Mouse (Mus musculus): ENCODE measurements around the gene Hmcn2. TPM values are rescaled to one million over a fixed set of nuclear protein-coding genes. Genes with fewer than 3 reads are reported as not detected.
A peak's percentile ranks its signal among the peaks of the same experiment; 100 is the strongest.

The Hmcn2 gene
- polyA plus RNA-seq, 1 experiment from 2014 or later, result 0.64 TPM

- H3K9ac ChIP-seq, result no peak overlapping the region
- no peak overlapping the region for H3K4me3 ChIP-seq (replicated peaks)
- H3K36me3 ChIP-seq (replicated peaks), result no peaks in the 10 kb centered on the region
- H3K27me3 ChIP-seq, result peaks cover 31% of the 10 kb centered on the region; the same call in 1 of the 2 replicates
- H3K9me3 ChIP-seq (replicated peaks), result no peaks in the 10 kb centered on the region
- WGBS (ENCODE audit: insufficient replicate concordance), result 63% methylated on average over 7 of the region's 7 CpGs
- H3K4me1 ChIP-seq (replicated peaks), result peaks cover 39% of the 10 kb centered on the region
- no peak overlapping the region for H3K27ac ChIP-seq (replicated peaks)
- ATAC-seq (ENCODE audit: insufficient read depth), result no peak
- H3K4me2 ChIP-seq, result no peak overlapping the region
Measured at GRCm38 (mm10) chr2:31468857-31469256, 154.6 kb downstream of the Hmcn2 start.

GRCm38 (mm10) chr2:31469480-31469879 lies 155.3 kb downstream of the Hmcn2 start:
- ATAC-seq (ENCODE audit: insufficient read depth), result no peak
- Histone ChIP-seq H3K27me3 (peaks cover 31% of the 10 kb centered on the region; the same call in 1 of the 2 replicates), H3K9ac (no peak overlapping the region), H3K27ac (replicated peaks) (no peak overlapping the region), H3K9me3 (replicated peaks) (no peaks in the 10 kb centered on the region), H3K4me3 (replicated peaks) (peak overlapping the region; percentile 56; the same call in 1 of the 2 replicates), H3K4me1 (replicated peaks) (peaks cover 34% of the 10 kb centered on the region), H3K36me3 (replicated peaks) (peaks cover 5% of the 10 kb centered on the region; the same call in 1 of the 2 replicates), H3K4me2 (peak overlapping the region; percentile 72)
- 34% methylated on average over 7 of the region's 7 CpGs for WGBS (ENCODE audit: insufficient replicate concordance)

GRCm38 (mm10) chr2:31469931-31470682 lies 155.9 kb downstream of the Hmcn2 start, which contains the start of gene Ass1:
TSS of gene Ass1 (plus strand) at chr2:31470207.
- Histone ChIP-seq H3K27me3 (peaks cover 31% of the 10 kb centered on the region; the same call in 1 of the 2 replicates), H3K4me2 (peak within 1 kb of the TSS; percentile 72), H3K4me3 (replicated peaks) (peak within 1 kb of the TSS; percentile 56), H3K27ac (replicated peaks) (peak within 1 kb of the TSS; percentile 38; the same call in 1 of the 2 replicates), H3K9me3 (replicated peaks) (no peaks in the 10 kb centered on the region), H3K4me1 (replicated peaks) (peaks cover 34% of the 10 kb centered on the region), H3K9ac (peak within 1 kb of the TSS; percentile 52), H3K36me3 (replicated peaks) (peaks cover 9% of the 10 kb centered on the region; the same call in 1 of the 2 replicates)
- under 1% methylated on average over 49 of the region's 49 CpGs for WGBS (ENCODE audit: insufficient replicate concordance)
- peak; percentile 80 for ATAC-seq (ENCODE audit: insufficient read depth)

GRCm38 (mm10) chr2:31470683-31471385 lies 156.6 kb downstream of the Hmcn2 start:
- no peaks in the 10 kb centered on the region for H3K9me3 ChIP-seq (replicated peaks)
- ATAC-seq (ENCODE audit: insufficient read depth), result no peak
- H3K4me1 ChIP-seq (replicated peaks), result peaks cover 34% of the 10 kb centered on the region
- peaks cover 31% of the 10 kb centered on the region; the same call in 1 of the 2 replicates for H3K27me3 ChIP-seq
- peaks cover 10% of the 10 kb centered on the region; the same call in 1 of the 2 replicates for H3K36me3 ChIP-seq (replicated peaks)
- H3K27ac ChIP-seq (replicated peaks), result peak overlapping the region; percentile 38; the same call in 1 of the 2 replicates
- peak overlapping the region; percentile 56 for H3K4me3 ChIP-seq (replicated peaks)
- peak overlapping the region; percentile 72 for H3K4me2 ChIP-seq
- H3K9ac ChIP-seq, result peak overlapping the region; percentile 52
- WGBS (ENCODE audit: insufficient replicate concordance), result 4% methylated on average over 17 of the region's 19 CpGs

- peaks cover 16% of the 10 kb centered on the region; the same call in 1 of the 2 replicates for H3K36me3 ChIP-seq (replicated peaks)
- H3K27ac ChIP-seq (replicated peaks), result peak overlapping the region; percentile 41; the same call in 1 of the 2 replicates
- 43% methylated on average over 6 of the region's 6 CpGs for WGBS (ENCODE audit: insufficient replicate concordance)
- H3K4me3 ChIP-seq (replicated peaks), result peak overlapping the region; percentile 56
- no peaks in the 10 kb centered on the region for H3K9me3 ChIP-seq (replicated peaks)
- no peak overlapping the region for H3K9ac ChIP-seq
- peaks cover 31% of the 10 kb centered on the region; the same call in 1 of the 2 replicates for H3K27me3 ChIP-seq
- H3K4me2 ChIP-seq, result peak overlapping the region; percentile 72
- H3K4me1 ChIP-seq (replicated peaks), result peaks cover 34% of the 10 kb centered on the region
- no peak for ATAC-seq (ENCODE audit: insufficient read depth)
Measured at GRCm38 (mm10) chr2:31471611-31472010, 157.4 kb downstream of the Hmcn2 start.

GRCm38 (mm10) chr2:31472406-31473065 lies 158.3 kb downstream of the Hmcn2 start:
- Histone ChIP-seq H3K9ac (no peak overlapping the region), H3K27ac (replicated peaks) (no peak overlapping the region), H3K4me2 (peak overlapping the region; percentile 72), H3K4me1 (replicated peaks) (peaks cover 34% of the 10 kb centered on the region), H3K9me3 (replicated peaks) (no peaks in the 10 kb centered on the region), H3K4me3 (replicated peaks) (peak overlapping the region; percentile 56), H3K27me3 (peaks cover 31% of the 10 kb centered on the region; the same call in 1 of the 2 replicates), H3K36me3 (replicated peaks) (peaks cover 24% of the 10 kb centered on the region)
- WGBS (ENCODE audit: insufficient replicate concordance), result 36% methylated on average over 10 of the region's 10 CpGs
- no peak for ATAC-seq (ENCODE audit: insufficient read depth)

- peaks cover 28% of the 10 kb centered on the region for H3K36me3 ChIP-seq (replicated peaks)
- ATAC-seq (ENCODE audit: insufficient read depth), result no peak
- H3K4me3 ChIP-seq (replicated peaks), result no peak overlapping the region
- no peak overlapping the region for H3K9ac ChIP-seq
- H3K9me3 ChIP-seq (replicated peaks), result no peaks in the 10 kb centered on the region
- WGBS (ENCODE audit: insufficient replicate concordance), result 56% methylated on average over 4 of the region's 4 CpGs
- H3K4me2 ChIP-seq, result no peak overlapping the region
- peaks cover 31% of the 10 kb centered on the region; the same call in 1 of the 2 replicates for H3K27me3 ChIP-seq
- H3K4me1 ChIP-seq (replicated peaks), result peaks cover 31% of the 10 kb centered on the region
- H3K27ac ChIP-seq (replicated peaks), result no peak overlapping the region
Measured at GRCm38 (mm10) chr2:31473941-31474340, 159.7 kb downstream of the Hmcn2 start.

GRCm38 (mm10) chr2:31474686-31475085 lies 160.5 kb downstream of the Hmcn2 start:
- Histone ChIP-seq H3K36me3 (replicated peaks) (peaks cover 28% of the 10 kb centered on the region), H3K4me3 (replicated peaks) (no peak overlapping the region), H3K9ac (no peak overlapping the region), H3K27ac (replicated peaks) (no peak overlapping the region), H3K27me3 (peaks cover 24% of the 10 kb centered on the region; the same call in 1 of the 2 replicates), H3K4me1 (replicated peaks) (peaks cover 26% of the 10 kb centered on the region), H3K4me2 (no peak overlapping the region), H3K9me3 (replicated peaks) (no peaks in the 10 kb centered on the region)
- 67% methylated on average over 5 of the region's 5 CpGs for WGBS (ENCODE audit: insufficient replicate concordance)
- ATAC-seq (ENCODE audit: insufficient read depth), result no peak

- Histone ChIP-seq H3K36me3 (replicated peaks) (peaks cover 39% of the 10 kb centered on the region), H3K9ac (no peak overlapping the region), H3K27me3 (0 out of 2 replicates have a peak, but pooled peaks cover 11% of the 10 kb centered on the region), H3K4me1 (replicated peaks) (peaks cover 11% of the 10 kb centered on the region; the same call in 1 of the 2 replicates), H3K9me3 (replicated peaks) (no peaks in the 10 kb centered on the region), H3K27ac (replicated peaks) (no peak overlapping the region), H3K4me2 (no peak overlapping the region), H3K4me3 (replicated peaks) (no peak overlapping the region)
- ATAC-seq (ENCODE audit: insufficient read depth), result no peak
- 62% methylated on average over 10 of the region's 10 CpGs for WGBS (ENCODE audit: insufficient replicate concordance)
Measured at GRCm38 (mm10) chr2:31476107-31476820, 162.0 kb downstream of the Hmcn2 start.

All from liver, embryonic 15.5 days (tissue).